Mouse (Mus musculus) spleen, postnatal 4 days (tissue): Measurements from ENCODE around the gene Cd180.
"Not testable (repeated sequence)": the region's sequence is repeated elsewhere in the genome, so short reads cannot be mapped to it uniquely, and the experiment has no call there.

Source experiments
- DNase-seq, 2 experiments: peaks; one replicate each; pipeline ENCODE4 v3.0.0; 2022; ENCODE audit warnings: low spot score in 2 of 2

The Cd180 gene

GRCm38 (mm10) chr13:102677602-102678001 lies 15.8 kb upstream of the Cd180 start:
- DNase-seq, result not testable (repeated sequence)

GRCm38 (mm10) chr13:102678482-102678881 lies 14.9 kb upstream of the Cd180 start:
- DNase-seq, result peak; percentile 70 to 85

- DNase-seq, result peak in 1 of 2 experiments; percentile 54
Measured at GRCm38 (mm10) chr13:102684890-102685289, 8.5 kb upstream of the Cd180 start.

GRCm38 (mm10) chr13:102688121-102688520 lies 5.2 kb upstream of the Cd180 start:
- no peak for DNase-seq

GRCm38 (mm10) chr13:102689201-102690090 lies 3.9 kb upstream of the Cd180 start:
- DNase-seq, result no peak

- no peak for DNase-seq
Measured at GRCm38 (mm10) chr13:102690184-102690583, 3.2 kb upstream of the Cd180 start.

GRCm38 (mm10) chr13:102691408-102692150 lies 1.8 kb upstream of the Cd180 start:
- DNase-seq, result no peak

- DNase-seq, result no peak
Measured at GRCm38 (mm10) chr13:102694154-102694553, 796 bp downstream of the Cd180 start.

GRCm38 (mm10) chr13:102695121-102695905 lies 2.0 kb downstream of the Cd180 start:
- DNase-seq, result no peak

GRCm38 (mm10) chr13:102698335-102698734 lies 5.0 kb downstream of the Cd180 start:
- no peak for DNase-seq

- DNase-seq, result peak in 1 of 2 experiments; percentile 25
Measured at GRCm38 (mm10) chr13:102698751-102699323, 5.5 kb downstream of the Cd180 start.

GRCm38 (mm10) chr13:102700176-102700575 lies 6.8 kb downstream of the Cd180 start:
- DNase-seq, result no peak

- DNase-seq, result no peak
Measured at GRCm38 (mm10) chr13:102700744-102701143, 7.4 kb downstream of the Cd180 start.

GRCm38 (mm10) chr13:102716973-102717372 lies 23.6 kb downstream of the Cd180 start:
- DNase-seq, result no peak

GRCm38 (mm10) chr13:102725416-102725815 lies 32.1 kb downstream of the Cd180 start:
- DNase-seq, result no peak

GRCm38 (mm10) chr13:102725906-102726305 lies 32.5 kb downstream of the Cd180 start:
- no peak for DNase-seq

- DNase-seq, result no peak
Measured at GRCm38 (mm10) chr13:102726876-102727275, 33.5 kb downstream of the Cd180 start.

- no peak for DNase-seq
Measured at GRCm38 (mm10) chr13:102728035-102728434, 34.7 kb downstream of the Cd180 start.

GRCm38 (mm10) chr13:102728951-102729350 lies 35.6 kb downstream of the Cd180 start:
- DNase-seq, result not testable (repeated sequence)

- DNase-seq, result no peak
Measured at GRCm38 (mm10) chr13:102733063-102733462, 39.7 kb downstream of the Cd180 start.

- no peak for DNase-seq
Measured at GRCm38 (mm10) chr13:102737811-102738210, 44.5 kb downstream of the Cd180 start.
